Mouse (Mus musculus): ENCODE results near the gene Cers1. TPM values are rescaled to one million over a fixed set of nuclear protein-coding genes. Genes with fewer than 3 reads are reported as not detected.

Cers1 gene
- polyA plus RNA-seq, 1 experiment from 2014 or later = 38.8 TPM

DNA sequence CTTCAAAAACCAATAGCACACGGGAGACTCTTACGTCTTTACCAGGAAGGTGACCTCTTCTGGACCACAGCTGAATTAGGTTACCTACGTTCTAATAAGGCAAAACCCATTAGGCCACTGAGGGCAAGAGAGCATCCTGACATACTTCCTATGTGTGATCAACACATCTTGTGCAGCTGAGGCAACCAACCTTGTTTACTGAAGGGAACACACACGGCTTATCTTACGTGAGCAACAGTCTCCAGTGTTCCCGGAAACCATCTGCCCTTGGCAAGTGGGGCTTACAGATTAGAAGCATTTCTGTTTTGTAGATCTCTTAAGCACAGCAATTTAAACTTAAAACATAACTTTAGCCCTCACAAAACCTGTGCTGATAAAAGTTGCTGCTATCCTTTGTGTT, 11.9 kb downstream of the Cers1 start:
- H3K27ac ChIP-seq (replicated peaks; ENCODE audit: low read depth, low read length) = no peak overlapping the region
- no peak overlapping the region for H3K4me2 ChIP-seq (ENCODE audit: low read length)
- no peaks in the 10 kb centered on the region for H3K9me3 ChIP-seq (ENCODE audit: control insufficient read depth, low read length)
- H3K9ac ChIP-seq (replicated peaks; ENCODE audit: low read length) = no peak overlapping the region
- H3K4me3 ChIP-seq (replicated peaks; ENCODE audit: low read depth, low read length) = no peak overlapping the region
- H3K4me1 ChIP-seq (ENCODE audit: control insufficient read depth, insufficient read depth, low read length) = peaks cover 15% of the 10 kb centered on the region; the same call in 1 of the 2 replicates
- no peaks in the 10 kb centered on the region for H3K27me3 ChIP-seq (ENCODE audit: control insufficient read depth, insufficient read depth, low read length)
- H3K36me3 ChIP-seq (ENCODE audit: control insufficient read depth, insufficient read depth, low read length) = peaks cover 80% of the 10 kb centered on the region
- ATAC-seq (ENCODE audit: low FRiP score, low TSS enrichment) (no peak), DNase-seq (no peak)
- 93% methylated on average over 6 of the region's 6 CpGs for WGBS

DNA sequence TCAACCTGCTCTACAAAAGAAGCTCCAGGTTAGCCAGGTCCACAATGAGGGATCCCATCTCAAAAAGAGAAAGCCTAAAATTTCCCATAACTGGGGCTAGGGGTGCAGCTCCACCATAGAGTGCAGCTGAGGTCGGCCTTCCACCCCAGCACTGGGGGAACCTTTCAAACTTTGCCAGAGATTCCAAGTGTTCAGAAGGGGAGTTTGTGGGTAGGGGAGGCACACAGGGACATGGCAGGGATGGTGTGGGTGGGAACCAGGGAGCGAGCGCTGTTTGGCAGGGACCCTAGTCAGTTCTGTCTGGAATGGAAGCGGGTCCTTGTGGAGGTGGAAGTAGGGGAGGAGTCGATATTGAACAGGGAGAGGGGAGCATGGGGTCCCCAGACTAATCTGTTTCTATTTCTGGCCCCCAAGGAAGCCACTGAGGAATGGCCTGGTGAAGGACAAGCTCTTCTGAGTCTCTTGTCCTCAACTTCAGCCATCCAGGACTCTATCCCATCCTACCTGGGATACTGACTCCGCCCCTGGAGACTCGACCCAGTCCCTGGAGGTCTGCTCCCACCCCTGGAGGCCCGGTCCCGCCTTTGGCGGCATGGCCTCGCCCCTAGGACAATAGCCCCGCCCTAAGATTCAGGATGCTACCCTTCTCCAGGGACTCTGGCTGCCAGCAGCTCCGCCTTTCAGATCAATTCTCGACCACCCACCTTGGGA, 13.7 kb downstream of the Cers1 start, which contains the start of gene Gdf1:
TSS of gene Gdf1 (plus strand) at position 694 of the 711 bp plus-strand sequence.
- Histone ChIP-seq H3K27me3 (ENCODE audit: control insufficient read depth, insufficient read depth, low read length) (no peaks in the 10 kb centered on the region), H3K9me3 (ENCODE audit: control insufficient read depth, low read length) (no peaks in the 10 kb centered on the region), H3K9ac (replicated peaks; ENCODE audit: low read length) (no peak within 1 kb of the TSS; the same call in 1 of the 2 replicates), H3K27ac (replicated peaks; ENCODE audit: low read depth, low read length) (peak within 1 kb of the TSS; percentile 26; the same call in 1 of the 2 replicates), H3K36me3 (ENCODE audit: control insufficient read depth, insufficient read depth, low read length) (peaks cover 80% of the 10 kb centered on the region), H3K4me1 (ENCODE audit: control insufficient read depth, insufficient read depth, low read length) (peaks cover 15% of the 10 kb centered on the region; the same call in 1 of the 2 replicates), H3K4me2 (ENCODE audit: low read length) (0 out of 2 replicates have a peak within 1 kb of the TSS, but pooled peaks have one; percentile 21), H3K4me3 (replicated peaks; ENCODE audit: low read depth, low read length) (no peak within 1 kb of the TSS)
- ATAC-seq (ENCODE audit: low FRiP score, low TSS enrichment) (no peak), DNase-seq (no peak)
- WGBS = 26% methylated on average over 14 of the region's 14 CpGs

DNA sequence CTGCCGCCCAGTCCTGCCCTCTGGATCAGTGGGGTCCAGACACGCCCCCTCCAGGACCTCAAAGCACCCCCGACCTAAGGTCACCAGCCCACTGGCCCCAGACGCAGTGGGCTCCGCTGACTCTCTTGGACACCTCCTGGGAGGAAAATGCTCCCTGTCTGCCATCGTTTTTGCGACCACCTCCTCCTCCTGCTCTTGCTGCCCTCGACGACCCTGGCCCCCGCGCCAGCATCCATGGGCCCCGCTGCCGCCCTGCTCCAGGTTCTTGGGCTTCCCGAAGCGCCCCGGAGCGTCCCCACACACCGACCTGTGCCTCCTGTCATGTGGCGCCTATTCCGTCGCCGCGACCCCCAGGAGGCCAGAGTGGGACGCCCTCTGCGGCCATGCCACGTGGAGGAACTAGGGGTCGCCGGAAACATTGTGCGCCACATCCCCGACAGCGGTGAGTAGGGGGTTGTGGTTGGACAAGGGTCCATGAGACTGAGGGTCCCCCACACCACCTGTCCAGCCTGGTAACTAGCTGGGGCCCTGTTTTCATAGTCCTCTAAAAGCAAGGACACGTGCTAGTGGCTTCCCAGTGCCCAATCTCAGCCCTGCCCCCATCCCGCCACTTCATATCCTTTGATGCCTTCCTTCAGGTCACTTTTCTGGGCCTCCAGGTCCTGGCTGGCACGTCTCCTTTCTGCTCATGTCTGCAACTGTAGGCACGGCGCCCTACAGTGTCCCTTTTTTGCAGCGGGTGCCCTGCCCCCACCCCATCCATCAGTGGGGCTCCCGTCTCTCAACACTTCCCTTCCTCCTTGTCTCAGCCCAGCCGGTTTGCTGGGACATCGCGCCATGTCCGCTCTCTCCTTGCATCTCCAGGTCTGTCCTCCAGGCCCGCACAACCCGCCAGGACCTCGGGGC, 14.5 kb downstream of the Cers1 start:
- H3K4me3 ChIP-seq (replicated peaks; ENCODE audit: low read depth, low read length) = no peak overlapping the region
- peaks cover 80% of the 10 kb centered on the region for H3K36me3 ChIP-seq (ENCODE audit: control insufficient read depth, insufficient read depth, low read length)
- H3K4me1 ChIP-seq (ENCODE audit: control insufficient read depth, insufficient read depth, low read length) = peaks cover 15% of the 10 kb centered on the region; the same call in 1 of the 2 replicates
- no peaks in the 10 kb centered on the region for H3K27me3 ChIP-seq (ENCODE audit: control insufficient read depth, insufficient read depth, low read length)
- H3K9me3 ChIP-seq (ENCODE audit: control insufficient read depth, low read length) = no peaks in the 10 kb centered on the region
- ATAC-seq (ENCODE audit: low FRiP score, low TSS enrichment) (peak; percentile 11), DNase-seq (peak; percentile 31)
- H3K27ac ChIP-seq (replicated peaks; ENCODE audit: low read depth, low read length) = peak overlapping the region; percentile 26; the same call in 1 of the 2 replicates
- 8% methylated on average over 45 of the region's 45 CpGs for WGBS
- H3K9ac ChIP-seq (replicated peaks; ENCODE audit: low read length) = no peak overlapping the region; the same call in 1 of the 2 replicates
- 0 out of 2 replicates have a peak overlapping the region, but pooled peaks have one; percentile 21 for H3K4me2 ChIP-seq (ENCODE audit: low read length)

DNA sequence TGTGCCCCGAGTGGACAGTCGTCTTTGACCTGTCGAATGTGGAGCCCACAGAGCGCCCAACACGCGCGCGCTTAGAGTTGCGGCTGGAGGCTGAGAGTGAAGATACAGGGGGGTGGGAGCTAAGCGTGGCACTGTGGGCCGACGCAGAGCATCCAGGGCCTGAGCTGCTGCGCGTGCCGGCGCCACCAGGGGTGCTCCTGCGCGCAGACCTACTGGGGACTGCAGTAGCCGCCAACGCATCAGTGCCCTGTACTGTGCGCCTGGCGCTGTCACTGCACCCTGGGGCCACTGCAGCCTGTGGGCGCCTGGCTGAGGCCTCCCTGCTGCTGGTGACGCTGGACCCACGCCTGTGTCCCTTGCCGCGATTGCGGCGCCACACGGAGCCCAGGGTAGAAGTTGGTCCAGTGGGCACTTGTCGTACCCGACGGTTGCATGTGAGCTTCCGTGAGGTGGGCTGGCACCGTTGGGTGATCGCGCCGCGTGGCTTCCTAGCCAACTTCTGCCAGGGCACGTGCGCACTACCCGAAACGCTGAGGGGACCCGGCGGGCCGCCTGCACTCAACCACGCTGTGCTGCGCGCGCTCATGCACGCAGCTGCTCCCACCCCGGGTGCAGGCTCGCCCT, 15.3 kb downstream of the Cers1 start:
- H3K27ac ChIP-seq (replicated peaks; ENCODE audit: low read depth, low read length) = peak overlapping the region; percentile 26; the same call in 1 of the 2 replicates
- 0 out of 2 replicates have a peak overlapping the region, but pooled peaks have one; percentile 12 for H3K9ac ChIP-seq (replicated peaks; ENCODE audit: low read length)
- peaks cover 83% of the 10 kb centered on the region for H3K36me3 ChIP-seq (ENCODE audit: control insufficient read depth, insufficient read depth, low read length)
- peak; percentile 74 for ATAC-seq (ENCODE audit: low FRiP score, low TSS enrichment)
- H3K9me3 ChIP-seq (ENCODE audit: control insufficient read depth, low read length) = no peaks in the 10 kb centered on the region
- DNase-seq = peak; percentile 82
- 23% methylated on average over 53 of the region's 53 CpGs for WGBS
- H3K27me3 ChIP-seq (ENCODE audit: control insufficient read depth, insufficient read depth, low read length) = no peaks in the 10 kb centered on the region
- H3K4me1 ChIP-seq (ENCODE audit: control insufficient read depth, insufficient read depth, low read length) = peaks cover 15% of the 10 kb centered on the region; the same call in 1 of the 2 replicates
- H3K4me3 ChIP-seq (replicated peaks; ENCODE audit: low read depth, low read length) = no peak overlapping the region
- no peak overlapping the region; the same call in 1 of the 2 replicates for H3K4me2 ChIP-seq (ENCODE audit: low read length)

DNA sequence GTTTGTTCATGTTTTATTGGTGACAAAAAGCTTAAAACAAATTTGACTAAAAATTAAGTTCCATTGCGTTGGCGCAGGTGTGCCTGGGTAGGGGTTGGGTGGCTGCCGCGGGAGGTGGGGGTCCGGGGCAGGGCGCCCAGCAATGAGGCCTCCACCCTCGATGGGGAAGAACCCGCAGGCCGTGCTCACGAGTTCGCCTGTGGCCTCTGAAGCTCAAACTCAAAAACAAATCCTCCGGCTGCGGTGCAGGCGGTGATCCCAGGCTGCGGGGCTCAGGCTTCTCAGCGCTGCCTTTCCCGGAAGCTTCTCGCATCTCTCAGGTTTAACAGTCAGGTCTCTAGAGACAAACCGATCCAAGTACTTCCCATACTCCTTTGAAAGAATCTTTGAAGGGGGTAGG, 16.0 kb downstream of the Cers1 start:
- ATAC-seq (ENCODE audit: low FRiP score, low TSS enrichment) = no peak
- H3K9ac ChIP-seq (replicated peaks; ENCODE audit: low read length) = peak overlapping the region; percentile 23; the same call in 1 of the 2 replicates
- H3K9me3 ChIP-seq (ENCODE audit: control insufficient read depth, low read length) = no peaks in the 10 kb centered on the region
- WGBS = 50% methylated on average over 19 of the region's 19 CpGs
- no peak overlapping the region for H3K4me2 ChIP-seq (ENCODE audit: low read length)
- peaks cover 15% of the 10 kb centered on the region; the same call in 1 of the 2 replicates for H3K4me1 ChIP-seq (ENCODE audit: control insufficient read depth, insufficient read depth, low read length)
- no peaks in the 10 kb centered on the region for H3K27me3 ChIP-seq (ENCODE audit: control insufficient read depth, insufficient read depth, low read length)
- no peak overlapping the region for H3K4me3 ChIP-seq (replicated peaks; ENCODE audit: low read depth, low read length)
- peaks cover 83% of the 10 kb centered on the region for H3K36me3 ChIP-seq (ENCODE audit: control insufficient read depth, insufficient read depth, low read length)
- DNase-seq = peak; percentile 64
- peak overlapping the region; percentile 57; the same call in 1 of the 2 replicates for H3K27ac ChIP-seq (replicated peaks; ENCODE audit: low read depth, low read length)

DNA sequence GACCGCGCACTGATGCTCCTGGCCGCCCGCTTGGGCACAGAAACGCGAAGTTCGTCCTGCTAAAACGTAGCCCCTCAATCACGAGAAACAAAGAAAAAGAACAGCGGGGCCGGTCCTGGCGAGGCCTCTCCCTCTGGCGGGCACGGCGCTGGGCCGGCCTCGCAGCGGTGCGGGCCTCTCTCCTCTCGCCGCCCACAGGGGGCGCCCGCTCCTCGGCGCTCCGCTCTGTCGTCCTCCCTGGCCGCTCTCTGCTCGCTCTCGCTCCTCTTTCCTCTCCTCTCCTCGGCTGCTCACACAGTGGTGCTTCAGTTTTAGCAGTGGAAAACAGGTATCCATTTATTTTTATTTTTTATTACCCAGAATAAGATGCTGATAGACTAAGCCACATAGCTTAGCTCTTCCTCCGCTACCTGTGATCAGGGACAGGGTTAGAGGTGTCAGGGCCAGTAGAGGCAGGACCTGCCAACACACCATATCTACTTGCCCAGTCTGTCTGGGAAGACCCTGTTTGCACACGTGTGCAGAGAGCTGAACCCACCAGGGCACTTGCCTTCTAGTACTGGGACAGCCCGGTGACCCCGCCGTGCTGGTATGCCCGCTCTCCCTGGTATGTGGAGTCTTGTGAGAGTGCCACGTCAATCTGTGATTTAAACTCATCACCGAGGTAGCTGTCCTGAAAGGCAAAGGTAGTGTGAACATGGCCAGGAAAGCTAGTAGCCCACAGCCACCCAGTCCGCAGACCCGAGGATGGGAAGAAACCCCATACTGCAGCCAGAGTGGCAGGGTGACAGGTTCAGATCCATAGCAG, 16.7 kb downstream of the Cers1 start:
- Histone ChIP-seq H3K9ac (replicated peaks; ENCODE audit: low read length) (no peak overlapping the region), H3K4me2 (ENCODE audit: low read length) (peak overlapping the region; percentile 29; the same call in 1 of the 2 replicates), H3K36me3 (ENCODE audit: control insufficient read depth, insufficient read depth, low read length) (peaks cover 86% of the 10 kb centered on the region), H3K27me3 (ENCODE audit: control insufficient read depth, insufficient read depth, low read length) (no peaks in the 10 kb centered on the region), H3K9me3 (ENCODE audit: control insufficient read depth, low read length) (no peaks in the 10 kb centered on the region), H3K4me1 (ENCODE audit: control insufficient read depth, insufficient read depth, low read length) (peaks cover 15% of the 10 kb centered on the region; the same call in 1 of the 2 replicates), H3K4me3 (replicated peaks; ENCODE audit: low read depth, low read length) (no peak overlapping the region), H3K27ac (replicated peaks; ENCODE audit: low read depth, low read length) (peak overlapping the region; percentile 52)
- DNase-seq (peak; percentile 92), ATAC-seq (ENCODE audit: low FRiP score, low TSS enrichment) (peak; percentile 79)
- 25% methylated on average over 41 of the region's 41 CpGs for WGBS

DNA sequence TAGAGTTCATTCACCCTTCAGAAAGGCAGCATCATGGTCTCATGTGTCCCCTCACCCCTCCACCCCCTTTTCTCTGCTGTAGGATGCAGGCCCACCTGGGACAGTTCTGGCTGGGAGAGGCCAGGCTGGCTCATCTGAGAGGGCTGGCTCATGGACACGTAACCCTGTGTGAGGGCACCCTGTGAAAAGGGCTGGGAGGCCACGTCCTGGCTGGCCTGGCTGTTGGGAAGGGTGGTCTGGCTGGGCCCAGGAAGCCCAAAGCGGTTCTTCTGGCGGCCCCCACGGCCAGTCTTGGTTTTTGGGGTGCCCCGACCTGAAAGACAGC, 17.3 kb downstream of the Cers1 start:
- H3K4me3 ChIP-seq (replicated peaks; ENCODE audit: low read depth, low read length) = no peak overlapping the region
- peaks cover 89% of the 10 kb centered on the region for H3K36me3 ChIP-seq (ENCODE audit: control insufficient read depth, insufficient read depth, low read length)
- H3K4me1 ChIP-seq (ENCODE audit: control insufficient read depth, insufficient read depth, low read length) = peaks cover 15% of the 10 kb centered on the region; the same call in 1 of the 2 replicates
- no peak overlapping the region for H3K27ac ChIP-seq (replicated peaks; ENCODE audit: low read depth, low read length)
- ATAC-seq (ENCODE audit: low FRiP score, low TSS enrichment) (no peak), DNase-seq (no peak)
- WGBS = 95% methylated on average over 6 of the region's 6 CpGs
- H3K9ac ChIP-seq (replicated peaks; ENCODE audit: low read length) = no peak overlapping the region
- H3K4me2 ChIP-seq (ENCODE audit: low read length) = no peak overlapping the region
- no peaks in the 10 kb centered on the region for H3K27me3 ChIP-seq (ENCODE audit: control insufficient read depth, insufficient read depth, low read length)
- H3K9me3 ChIP-seq (ENCODE audit: control insufficient read depth, low read length) = no peaks in the 10 kb centered on the region

Data from midbrain, embryonic 14.5 days (tissue).